Mouse (Mus musculus) activated CD4-positive, CD25-positive, alpha-beta regulatory T cell (primary cell): ENCODE results near the gene H2-Q10. TPM values are rescaled to one million over a fixed set of nuclear protein-coding genes. Genes with fewer than 3 reads are reported as not detected.

Experiments
- polyA plus RNA-seq, 2 experiments: library from polyadenylated mRNA; unstranded; fragments of 100-300 nt; shearing (Covaris generic); gene quantifications; one replicate each; pipeline ENCODE4 v1.2.1; 2017

The H2-Q10 gene
- polyA plus RNA-seq, result 10 to 100 TPM; 13.2 to 21.8 TPM

DNA sequence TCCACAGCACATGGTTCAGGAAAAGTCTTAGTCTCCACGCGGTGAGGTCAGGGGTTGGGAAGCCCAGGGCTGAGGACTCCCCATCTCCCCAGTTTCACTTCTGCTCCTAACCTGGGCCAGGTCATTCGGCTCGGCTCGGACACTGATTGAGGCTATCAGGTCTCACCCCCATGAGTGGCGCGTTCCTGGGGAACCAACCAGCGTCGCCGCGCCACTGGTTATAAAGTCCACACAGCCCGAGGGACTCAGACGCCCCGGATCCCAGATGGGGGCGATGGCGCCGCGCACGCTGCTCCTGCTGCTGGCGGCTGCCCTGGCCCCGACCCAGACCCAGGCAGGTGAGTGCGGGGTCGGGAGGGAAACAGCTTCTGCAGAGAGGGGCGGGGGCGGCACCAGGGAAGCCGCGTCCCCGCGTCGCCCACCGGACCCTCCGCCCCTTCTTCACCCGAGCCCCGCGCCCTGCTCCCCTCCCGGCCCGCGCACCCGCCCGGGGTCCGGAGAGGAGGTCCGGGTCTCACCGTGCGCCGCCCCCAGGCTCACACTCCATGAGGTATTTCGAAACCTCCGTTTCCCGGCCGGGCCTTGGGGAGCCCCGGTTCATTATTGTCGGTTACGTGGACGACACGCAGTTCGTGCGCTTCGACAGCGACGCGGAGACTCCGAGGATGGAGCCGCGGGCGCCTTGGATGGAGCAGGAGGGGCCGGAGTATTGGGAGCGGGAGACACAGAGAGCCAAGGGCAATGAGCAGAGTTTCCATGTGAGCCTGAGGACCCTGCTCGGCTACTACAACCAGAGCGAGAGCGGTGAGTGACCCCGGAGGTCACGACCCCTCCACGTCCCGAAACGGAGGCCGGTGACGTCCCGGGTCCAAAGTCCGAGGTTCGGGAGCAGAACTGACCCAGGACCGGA lies at the start of gene H2-Q10:
H2-Q10 (plus strand) TSS at position 248 of the 910 bp plus-strand sequence.

DNA sequence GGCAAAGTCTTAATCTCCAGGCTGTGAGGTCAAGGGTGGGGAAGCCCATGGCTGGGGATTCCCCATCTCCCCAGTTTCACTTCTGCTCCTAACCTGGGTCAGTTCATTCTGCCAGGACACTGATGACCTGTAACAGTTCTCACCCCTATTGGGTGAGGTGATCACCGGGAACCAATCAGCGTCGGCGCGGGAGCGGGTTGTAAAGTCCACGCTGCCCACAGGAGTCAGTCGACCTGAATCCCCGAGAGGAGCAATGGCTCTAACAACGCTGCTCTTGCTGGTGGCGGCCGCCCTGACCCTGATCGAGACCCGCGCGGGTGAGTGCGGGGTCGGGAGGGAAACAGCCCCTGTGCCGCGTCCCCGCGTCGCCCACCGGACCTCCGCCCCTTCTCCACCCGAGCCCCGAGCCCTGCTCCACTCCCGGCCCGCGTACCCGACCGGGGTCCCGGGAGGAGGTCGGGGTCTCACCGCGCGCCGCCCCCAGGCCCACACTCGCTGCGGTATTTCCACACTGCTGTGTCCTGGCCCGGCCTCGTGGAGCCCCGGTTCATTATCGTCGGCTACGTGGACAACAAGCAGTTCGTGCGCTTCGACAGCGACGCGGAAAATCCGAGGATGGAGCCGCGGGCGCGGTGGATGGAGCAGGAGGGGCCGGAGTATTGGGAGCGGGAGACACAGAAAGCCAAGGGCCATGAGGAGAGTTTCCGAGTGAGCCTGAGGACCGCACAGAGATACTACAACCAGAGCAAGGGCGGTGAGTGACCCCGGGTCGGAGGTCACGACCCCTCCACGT lies 45.1 kb upstream of the H2-Q10 start, which contains the start of gene H2-Q6:
H2-Q6 (plus strand) TSS at position 227 of the 793 bp plus-strand sequence.

DNA sequence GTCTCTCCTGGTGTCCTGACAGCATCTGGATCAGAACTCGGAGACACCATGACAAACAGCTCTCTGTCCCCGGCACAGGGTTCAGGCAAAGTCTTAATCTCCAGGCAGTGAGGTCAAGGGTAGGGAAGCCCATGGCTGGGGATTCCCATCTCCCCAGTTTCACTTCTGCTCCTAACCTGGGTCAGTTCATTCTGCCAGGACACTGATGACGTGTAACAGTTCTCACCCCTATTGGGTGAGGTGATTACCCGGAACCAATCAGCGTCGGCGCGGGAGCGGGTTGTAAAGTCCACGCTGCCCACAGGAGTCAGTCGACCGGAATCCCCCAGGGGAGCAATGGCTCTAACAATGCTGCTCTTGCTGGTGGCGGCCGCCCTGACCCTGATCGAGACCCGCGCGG lies 31.0 kb upstream of the H2-Q10 start, which contains the start of gene H2-Q7:
H2-Q7 (plus strand) TSS at position 271 of the 400 bp plus-strand sequence.

DNA sequence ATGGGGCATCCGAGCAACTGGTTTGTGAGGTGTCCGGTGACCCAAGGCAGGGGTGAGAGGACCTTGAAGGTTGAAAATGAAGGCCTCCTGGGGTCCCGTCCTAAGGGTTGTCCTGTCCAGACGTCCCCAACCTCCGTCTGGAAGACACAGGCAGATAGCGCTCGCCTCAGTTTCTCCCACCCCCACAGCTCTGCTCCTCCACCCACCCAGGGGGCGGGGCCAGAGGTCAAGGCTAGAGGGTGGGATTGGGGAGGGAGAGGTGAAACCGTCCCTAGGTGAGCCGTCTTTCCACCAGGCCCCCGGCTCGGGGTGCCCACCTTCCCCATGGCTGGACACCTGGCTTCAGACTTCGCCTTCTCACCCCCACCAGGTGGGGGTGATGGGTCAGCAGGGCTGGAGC lies 35.9 kb downstream of the H2-Q10 start, which contains the start of gene Pou5f1:
Pou5f1 (plus strand) TSS at position 243 of the 400 bp plus-strand sequence.

GRCm38 (mm10) chr17:35516652-35517500 lies 47.0 kb downstream of the H2-Q10 start, which contains the start of the genes Tcf19 and Cchcr1:
Tcf19 (minus strand) TSS chr17:35516824.
Cchcr1 (plus strand) TSS chr17:35517100.

Other genes with a start within 250 kb of the H2-Q10 start
- 1 to 10 TPM in 1 of 2 experiments, not detected in 1; 1.2 TPM for gene Gm16181, start 249.3 kb upstream of the H2-Q10 start, polyA plus RNA-seq
- 1 to 10 TPM; 4.2 to 9.7 TPM for gene Atp6v1g2, start 236.4 kb upstream of the H2-Q10 start, polyA plus RNA-seq
- gene Nfkbil1, start 234.3 kb upstream of the H2-Q10 start, polyA plus RNA-seq, result 10 to 100 TPM; 20.6 to 22.5 TPM
- 100 to 1,000 TPM; 227 to 243 TPM for gene Ddx39b, start 228.3 kb upstream of the H2-Q10 start, polyA plus RNA-seq
- gene H2-D1, start 207.4 kb upstream of the H2-Q10 start, polyA plus RNA-seq, result 1,000 to 10,000 TPM; 4,556 to 6,565 TPM
- gene H2-Q1, start 149.7 kb upstream of the H2-Q10 start, polyA plus RNA-seq, result under 1 TPM in 1 of 2 experiments, not detected in 1; 0.64 TPM
- 10 to 100 TPM; 10.9 to 18.5 TPM for gene H2-Q2, start 127.8 kb upstream of the H2-Q10 start, polyA plus RNA-seq
- gene H2-Q4, start 90.5 kb upstream of the H2-Q10 start, polyA plus RNA-seq, result 10 to 100 TPM; 45.4 to 61.9 TPM
- 100 to 1,000 TPM; 448 to 693 TPM for gene H2-Q6, start 45.2 kb upstream of the H2-Q10 start, polyA plus RNA-seq
- 1,000 to 10,000 TPM; 1,586 to 2,503 TPM for gene H2-Q7, start 30.9 kb upstream of the H2-Q10 start, polyA plus RNA-seq
- not detected for gene Pou5f1, start 35.9 kb downstream of the H2-Q10 start, polyA plus RNA-seq
- gene Tcf19, start 46.7 kb downstream of the H2-Q10 start, polyA plus RNA-seq, result 10 to 100 TPM; 31.6 to 32.0 TPM
- gene Cchcr1, start 47.0 kb downstream of the H2-Q10 start, polyA plus RNA-seq, result 1 to 10 TPM; 7.6 to 8.0 TPM
- not detected for gene Psors1c2, start 63.1 kb downstream of the H2-Q10 start, polyA plus RNA-seq
- under 1 TPM in 1 of 2 experiments, not detected in 1; 0.12 TPM for gene Cdsn, start 82.0 kb downstream of the H2-Q10 start, polyA plus RNA-seq
- under 1 TPM in 1 of 2 experiments, not detected in 1; 0.12 TPM for gene 2300002M23Rik, start 97.4 kb downstream of the H2-Q10 start, polyA plus RNA-seq
- gene Sfta2, start 131.5 kb downstream of the H2-Q10 start, polyA plus RNA-seq, result not detected
- not detected for gene Gm9573, start 156.5 kb downstream of the H2-Q10 start, polyA plus RNA-seq
- gene Mucl3, start 173.6 kb downstream of the H2-Q10 start, polyA plus RNA-seq, result under 1 TPM in 1 of 2 experiments, not detected in 1; 0.06 TPM
- 10 to 100 TPM; 22.3 to 24.8 TPM for gene Vars2, start 197.5 kb downstream of the H2-Q10 start, polyA plus RNA-seq
- gene Gtf2h4, start 203.7 kb downstream of the H2-Q10 start, polyA plus RNA-seq, result 10 to 100 TPM; 18.2 to 20.7 TPM
- gene Ddr1, start 234.5 kb downstream of the H2-Q10 start, polyA plus RNA-seq, result 1 to 10 TPM; 6.1 to 8.7 TPM